Mouse (Mus musculus): Measurements from ENCODE around the gene D130043K22Rik. TPM values are rescaled to one million over a fixed set of nuclear protein-coding genes. Genes with fewer than 3 reads are reported as not detected.

Gene D130043K22Rik
- not detected for polyA plus RNA-seq (2015; fragmentation: Illumina TruSeq; extraction: RNeasy Lipid Tissue Mini Kit (QIAGEN cat#74804); ENCODE audit: insufficient read depth, low replicate concordance)

GRCm38 (mm10) chr13:24844983-24845955 is at the start of gene D130043K22Rik:
Gene D130043K22Rik (plus strand): TSS chr13:24845135.

GRCm38 (mm10) chr13:24801308-24801921 is 43.5 kb upstream of the D130043K22Rik start, which contains the start of gene BC005537:
Gene BC005537 (plus strand): TSS chr13:24801657.

GRCm38 (mm10) chr13:24831353-24832130 is 13.4 kb upstream of the D130043K22Rik start, which contains the start of the genes Acot13 and Tdp2:
Gene Acot13 (minus strand): TSS chr13:24831540.
Gene Tdp2 (plus strand): TSS chr13:24831679.

GRCm38 (mm10) chr13:24937108-24937838 is 92.3 kb downstream of the D130043K22Rik start, which contains the start of gene Aldh5a1:
Gene Aldh5a1 (minus strand): TSS chr13:24937661.

GRCm38 (mm10) chr13:24942512-24943282 is 97.8 kb downstream of the D130043K22Rik start, which contains the start of gene Gpld1:
Gene Gpld1 (plus strand): TSS chr13:24943152.

Other genes starting within 250 kb of the D130043K22Rik start
- 0.30 TPM for gene Armh2, start 103.9 kb upstream of the D130043K22Rik start, polyA plus RNA-seq (2015; fragmentation: Illumina TruSeq; extraction: RNeasy Lipid Tissue Mini Kit (QIAGEN cat#74804); ENCODE audit: insufficient read depth, low replicate concordance)
- gene Gmnn, start 83.2 kb upstream of the D130043K22Rik start, polyA plus RNA-seq (2015; fragmentation: Illumina TruSeq; extraction: RNeasy Lipid Tissue Mini Kit (QIAGEN cat#74804); ENCODE audit: insufficient read depth, low replicate concordance): 38.0 TPM
- 290 TPM for gene BC005537, start 43.5 kb upstream of the D130043K22Rik start, polyA plus RNA-seq (2015; fragmentation: Illumina TruSeq; extraction: RNeasy Lipid Tissue Mini Kit (QIAGEN cat#74804); ENCODE audit: insufficient read depth, low replicate concordance)
- gene Acot13, start 13.6 kb upstream of the D130043K22Rik start, polyA plus RNA-seq (2015; fragmentation: Illumina TruSeq; extraction: RNeasy Lipid Tissue Mini Kit (QIAGEN cat#74804); ENCODE audit: insufficient read depth, low replicate concordance): 41.1 TPM
- gene Tdp2, start 13.5 kb upstream of the D130043K22Rik start, polyA plus RNA-seq (2015; fragmentation: Illumina TruSeq; extraction: RNeasy Lipid Tissue Mini Kit (QIAGEN cat#74804); ENCODE audit: insufficient read depth, low replicate concordance): 65.7 TPM
- 1.3 TPM for gene Aldh5a1, start 92.5 kb downstream of the D130043K22Rik start, polyA plus RNA-seq (2015; fragmentation: Illumina TruSeq; extraction: RNeasy Lipid Tissue Mini Kit (QIAGEN cat#74804); ENCODE audit: insufficient read depth, low replicate concordance)
- gene Gpld1, start 98.0 kb downstream of the D130043K22Rik start, polyA plus RNA-seq (2015; fragmentation: Illumina TruSeq; extraction: RNeasy Lipid Tissue Mini Kit (QIAGEN cat#74804); ENCODE audit: insufficient read depth, low replicate concordance): 0.23 TPM
- 34.8 TPM for gene Mrs2, start 175.2 kb downstream of the D130043K22Rik start, polyA plus RNA-seq (2015; fragmentation: Illumina TruSeq; extraction: RNeasy Lipid Tissue Mini Kit (QIAGEN cat#74804); ENCODE audit: insufficient read depth, low replicate concordance)
- gene Dcdc2a, start 210.9 kb downstream of the D130043K22Rik start, polyA plus RNA-seq (2015; fragmentation: Illumina TruSeq; extraction: RNeasy Lipid Tissue Mini Kit (QIAGEN cat#74804); ENCODE audit: insufficient read depth, low replicate concordance): not detected

Measured in spleen, adult 10 weeks (tissue).